Mouse (Mus musculus) embryonic fibroblast, embryonic 13.5 days (primary cell): ENCODE measurements around the gene Retsat.

Source experiments
- CTCF ChIP-seq: IDR thresholded peaks from 2 replicates; pipeline ENCODE4 v1.5.1; 2011; ENCODE audit warnings: mild to moderate bottlenecking, control low read depth, low read length, moderate library complexity, borderline replicate concordance; ENCODE audit not compliant: insufficient read depth
- POLR2A ChIP-seq: IDR thresholded peaks from 2 replicates; pipeline ENCODE4 v1.6.1; 2011; ENCODE audit warnings: low read depth, mild to moderate bottlenecking, control low read depth, low read length, moderate library complexity

DNA sequence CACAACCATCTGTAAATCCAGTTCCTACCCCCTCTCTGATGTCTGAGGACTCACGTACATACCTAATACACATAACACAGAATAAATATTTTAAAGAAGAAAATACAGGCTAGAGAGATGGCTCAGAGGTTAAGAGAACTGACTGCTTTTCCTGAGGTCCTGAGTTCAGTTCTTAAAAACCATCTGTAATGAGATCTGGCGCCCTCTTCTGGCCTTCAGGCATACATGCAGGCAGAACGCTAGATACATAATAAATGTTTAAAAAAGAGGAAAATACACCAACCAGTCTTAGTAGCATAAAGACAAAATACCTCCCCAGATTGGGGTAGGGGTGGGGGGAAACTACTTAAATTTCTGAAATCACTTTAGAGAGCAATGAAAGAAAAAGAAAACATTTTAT, 59.7 kb downstream of the Retsat start:
- TF ChIP-seq POLR2A (no peak), CTCF (no peak)
